Mouse (Mus musculus) limb, embryonic 13.5 days (tissue): ENCODE results near the gene Gm43518. TPM values are rescaled to one million over a fixed set of nuclear protein-coding genes. Genes with fewer than 3 reads are reported as not detected.
A peak's percentile ranks its signal among the peaks of the same experiment; 100 is the strongest.

Source experiments
- ATAC-seq: fragments of 200-750 bp; cut with Nextera tagmentation; 2 replicates; pipeline ENCODE4 v1.8.0; 2017; ENCODE audit warnings: low read depth, moderate number of reproducible peaks, moderate TSS enrichment; ENCODE audit not compliant: low FRiP score
- H3K27ac ChIP-seq: fragments of 300-500 bp; sonication (generic); 2 replicates; pipeline ENCODE4 v1.5.1; 2015; ENCODE audit warnings: inconsistent platforms, mild to moderate bottlenecking, moderate library complexity
- H3K27me3 ChIP-seq: fragments of 300-500 bp; sonication (generic); 2 replicates; pipeline ENCODE4 v1.6.1; 2015; ENCODE audit warnings: mild to moderate bottlenecking, inconsistent platforms
- H3K36me3 ChIP-seq: fragments of 300-500 bp; sonication (generic); 2 replicates; pipeline ENCODE4 v1.6.1; 2015; ENCODE audit warnings: inconsistent platforms, mild to moderate bottlenecking, moderate library complexity
- H3K4me1 ChIP-seq: fragments of 300-500 bp; sonication (generic); 2 replicates; pipeline ENCODE4 v1.6.1; 2015; ENCODE audit warnings: inconsistent platforms
- H3K4me2 ChIP-seq: fragments of 300-500 bp; sonication (generic); replicated peaks from 2 replicates; pipeline ENCODE4 v1.6.1; 2015; ENCODE audit warnings: inconsistent platforms, mild to moderate bottlenecking, moderate library complexity
- H3K4me3 ChIP-seq: fragments of 300-500 bp; sonication (generic); 2 replicates; pipeline ENCODE4 v1.5.1; 2015; ENCODE audit warnings: moderate library complexity, mild to moderate bottlenecking, inconsistent platforms
- H3K9ac ChIP-seq: fragments of 300-500 bp; sonication (generic); 2 replicates; pipeline ENCODE4 v1.6.1; 2015; ENCODE audit warnings: mild to moderate bottlenecking, inconsistent platforms
- H3K9me3 ChIP-seq: fragments of 300-500 bp; sonication (generic); 2 replicates; pipeline ENCODE4 v1.6.1; 2016; ENCODE audit warnings: inconsistent platforms
- WGBS: fragments of 180-500 bp; shearing (Covaris S2); methylation state at CpG from one replicate; pipeline ENCODE4 v1.1.7; 2015; 5-methylcytosine and 5-hydroxymethylcytosine counted together
- polyA plus RNA-seq: library from polyadenylated mRNA; unstranded; fragments of >200 nt; fragmentation: Nextera tagmentation; extraction: Ambion mirVana; gene quantifications from 2 replicates; pipeline ENCODE4 v1.2.1, GENCODE M21; 2015

Gene Gm43518
- polyA plus RNA-seq, 1 experiment from 2014 or later: 4.1 TPM

DNA sequence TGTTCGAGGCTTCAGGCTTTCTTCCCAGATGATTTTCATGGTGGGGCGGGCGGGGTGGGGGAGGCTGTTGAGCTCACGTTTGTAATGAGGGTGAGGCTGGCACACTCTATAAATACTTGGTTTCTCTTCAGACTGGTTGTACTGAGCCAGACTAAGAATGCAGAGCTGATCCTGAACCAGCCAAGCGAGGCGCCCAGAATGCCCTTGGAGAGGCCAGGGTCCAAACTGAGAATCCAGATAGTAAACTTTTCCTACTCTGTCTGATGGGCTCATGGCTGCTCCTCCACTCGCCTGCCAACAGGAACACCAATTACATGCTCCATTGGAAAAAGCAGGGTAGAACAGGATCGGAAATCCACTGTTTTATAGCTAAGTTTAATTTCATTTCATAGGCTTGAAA lies 42.0 kb downstream of the Gm43518 start:
- no peak overlapping the region for H3K4me2 ChIP-seq
- H3K4me3 ChIP-seq: no peak overlapping the region
- H3K4me1 ChIP-seq: no peaks in the 10 kb centered on the region
- no peak for ATAC-seq
- no peaks in the 10 kb centered on the region for H3K9me3 ChIP-seq
- H3K27ac ChIP-seq: no peak overlapping the region
- peaks cover 13% of the 10 kb centered on the region for H3K27me3 ChIP-seq
- 72% methylated on average over 8 of the region's 8 CpGs for WGBS
- no peaks in the 10 kb centered on the region for H3K36me3 ChIP-seq
- H3K9ac ChIP-seq: no peak overlapping the region

DNA sequence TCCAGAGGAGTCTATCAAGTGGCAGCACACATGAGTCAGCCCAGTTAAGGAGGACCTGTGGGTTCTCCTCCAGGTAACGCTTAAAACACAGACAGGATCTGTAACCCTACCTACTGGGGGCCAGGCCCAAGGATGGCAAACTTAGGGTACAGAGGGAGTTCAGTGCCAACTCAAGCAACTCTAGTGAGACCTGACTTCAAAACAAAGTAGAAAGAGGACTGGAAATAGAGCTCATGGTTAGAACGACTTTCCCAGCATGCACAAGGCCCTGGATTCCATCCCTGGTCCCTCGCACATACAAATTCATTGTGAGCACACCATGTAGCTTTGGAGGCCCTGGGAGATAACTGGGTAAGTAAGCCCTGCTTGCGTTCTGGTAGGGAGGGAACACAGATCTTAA lies 43.4 kb downstream of the Gm43518 start:
- Histone ChIP-seq H3K36me3 (no peaks in the 10 kb centered on the region), H3K4me2 (no peak overlapping the region), H3K9ac (no peak overlapping the region), H3K4me3 (no peak overlapping the region), H3K27me3 (peaks cover 24% of the 10 kb centered on the region), H3K27ac (no peak overlapping the region), H3K4me1 (peaks cover 8% of the 10 kb centered on the region), H3K9me3 (no peaks in the 10 kb centered on the region)
- ATAC-seq: no peak
- whole genome bisulfite sequencing: 82% methylated on average over 4 of the region's 4 CpGs

DNA sequence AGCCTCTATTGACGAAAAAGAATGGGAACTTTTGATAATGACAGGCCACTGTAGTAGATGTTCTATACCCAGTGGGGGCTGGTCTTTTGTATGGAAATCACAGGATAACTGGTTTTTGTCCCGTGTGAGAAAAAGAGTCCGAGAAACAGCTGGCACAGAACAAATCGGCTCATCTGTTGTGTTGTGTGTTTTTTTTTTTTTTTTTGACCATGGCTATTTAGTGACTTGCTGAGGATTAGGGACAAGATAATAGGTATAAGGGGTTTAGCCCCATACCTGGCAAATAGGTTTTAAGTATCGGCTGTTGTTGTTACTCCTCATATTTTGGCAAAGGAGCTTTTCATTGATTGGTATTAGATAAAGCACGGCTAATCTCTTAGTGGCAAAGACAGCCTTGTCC lies 45.2 kb downstream of the Gm43518 start:
- H3K4me1 ChIP-seq: peaks cover 17% of the 10 kb centered on the region
- 74% methylated on average over 6 of the region's 6 CpGs for WGBS
- no peaks in the 10 kb centered on the region for H3K36me3 ChIP-seq
- no peak overlapping the region for H3K4me2 ChIP-seq
- H3K27ac ChIP-seq: no peak overlapping the region
- no peaks in the 10 kb centered on the region for H3K9me3 ChIP-seq
- peaks cover 35% of the 10 kb centered on the region for H3K27me3 ChIP-seq
- H3K4me3 ChIP-seq: no peak overlapping the region
- H3K9ac ChIP-seq: no peak overlapping the region
- ATAC-seq: no peak

DNA sequence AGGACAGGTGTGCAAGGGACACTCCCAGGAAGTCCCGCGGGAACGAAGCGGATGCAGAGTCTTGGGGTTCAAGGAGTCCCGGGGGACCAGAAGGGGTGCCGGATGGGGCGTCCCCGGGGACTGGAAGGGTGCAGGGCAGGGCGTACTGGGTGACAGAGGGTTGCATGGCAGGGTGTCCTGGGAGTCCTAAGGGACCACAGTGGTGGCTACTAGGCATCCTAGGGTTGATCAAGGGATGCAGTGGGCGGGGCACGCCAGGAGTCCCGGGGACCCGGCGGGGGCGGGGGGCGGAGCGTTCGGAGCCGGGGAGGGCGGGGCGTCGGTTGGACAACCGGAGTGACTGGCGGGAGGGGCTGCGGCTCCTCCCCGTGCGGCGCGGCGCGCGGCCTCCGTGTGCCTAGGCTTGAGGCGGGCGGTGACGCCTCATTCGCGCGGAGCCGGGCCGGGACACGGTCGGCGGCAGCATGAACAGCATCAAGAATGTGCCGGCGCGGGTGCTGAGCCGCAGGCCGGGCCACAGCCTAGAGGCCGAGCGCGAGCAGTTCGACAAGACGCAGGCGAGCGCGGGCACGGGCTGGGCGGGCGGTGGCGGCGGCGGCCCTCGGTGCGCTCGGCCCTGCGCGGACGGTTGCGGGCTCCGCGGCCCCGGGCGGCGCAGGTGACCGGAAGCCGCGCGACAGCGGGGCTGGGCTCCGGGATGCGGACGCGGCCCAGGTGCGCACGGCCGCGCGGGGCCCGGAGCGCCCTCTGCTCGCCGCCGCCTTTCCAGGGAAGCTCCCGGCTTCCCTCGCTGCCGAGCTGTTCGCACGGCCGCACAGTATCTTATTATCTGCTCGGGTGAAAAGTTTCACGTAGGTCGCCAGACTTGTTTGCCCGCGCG lies 46.3 kb downstream of the Gm43518 start, which contains the start of gene Hip1r:
Gene Hip1r (plus strand): TSS at position 330 of the 880 bp plus-strand sequence.
- H3K27ac ChIP-seq: no peak within 1 kb of the TSS
- peaks cover 21% of the 10 kb centered on the region for H3K4me1 ChIP-seq
- no peaks in the 10 kb centered on the region for H3K36me3 ChIP-seq
- H3K9me3 ChIP-seq: no peaks in the 10 kb centered on the region
- H3K4me2 ChIP-seq: peak within 1 kb of the TSS; percentile 89
- peak; percentile 79 for ATAC-seq
- H3K9ac ChIP-seq: peak within 1 kb of the TSS; percentile 80
- H3K4me3 ChIP-seq: peak within 1 kb of the TSS; percentile 74
- peaks cover 35% of the 10 kb centered on the region for H3K27me3 ChIP-seq
- under 1% methylated on average over 94 of the region's 106 CpGs for WGBS

DNA sequence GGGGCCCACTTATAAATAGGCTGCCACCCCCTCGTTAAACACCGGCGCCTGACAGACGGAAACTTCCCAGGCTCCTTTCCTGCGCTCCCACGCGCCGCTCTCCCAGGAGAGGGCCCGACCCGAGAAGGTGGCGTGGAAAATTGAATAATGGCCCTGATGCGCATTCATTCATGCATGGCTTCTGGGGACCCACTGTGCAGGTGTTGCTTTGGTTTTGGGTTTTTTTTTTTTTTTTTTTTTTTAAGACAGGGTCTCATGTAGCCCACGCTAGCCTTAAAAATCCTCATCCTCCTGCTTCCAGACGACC lies 46.9 kb downstream of the Gm43518 start:
- peak overlapping the region; percentile 89 for H3K4me2 ChIP-seq
- peaks cover 21% of the 10 kb centered on the region for H3K4me1 ChIP-seq
- H3K36me3 ChIP-seq: no peaks in the 10 kb centered on the region
- no peak overlapping the region for H3K27ac ChIP-seq
- peak overlapping the region; percentile 74 for H3K4me3 ChIP-seq
- ATAC-seq: no peak
- peaks cover 35% of the 10 kb centered on the region for H3K27me3 ChIP-seq
- WGBS: 1% methylated on average over 14 of the region's 14 CpGs
- H3K9ac ChIP-seq: peak overlapping the region; percentile 80
- no peaks in the 10 kb centered on the region for H3K9me3 ChIP-seq

DNA sequence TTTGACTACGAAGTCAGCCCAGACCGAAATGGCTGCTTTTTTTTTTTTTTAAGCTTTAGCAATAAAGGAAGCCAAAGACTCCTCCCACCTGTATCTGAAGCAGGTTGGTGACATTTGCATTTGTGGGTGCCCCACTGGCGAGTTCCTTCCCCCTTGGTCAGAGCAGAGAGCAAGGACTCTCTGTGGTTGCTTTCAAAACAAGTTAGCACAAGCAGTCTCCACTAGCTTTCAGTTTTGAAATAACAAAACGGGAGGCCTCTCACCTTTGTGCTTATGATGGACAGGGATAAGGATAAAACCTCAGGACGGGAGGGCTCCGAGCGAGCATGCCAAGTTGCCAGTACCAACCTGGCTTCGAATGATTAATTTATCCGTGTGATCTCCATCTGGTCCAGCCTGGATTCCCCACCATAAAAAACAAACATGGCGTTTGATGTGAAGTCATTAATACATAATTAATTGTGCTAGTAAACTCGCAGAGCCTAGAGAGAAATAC lies 47.4 kb downstream of the Gm43518 start:
- Histone ChIP-seq H3K27me3 (peaks cover 35% of the 10 kb centered on the region), H3K36me3 (no peaks in the 10 kb centered on the region), H3K4me2 (peak overlapping the region; percentile 89), H3K9ac (no peak overlapping the region), H3K4me1 (peaks cover 26% of the 10 kb centered on the region), H3K27ac (no peak overlapping the region), H3K4me3 (peak overlapping the region; percentile 74), H3K9me3 (no peaks in the 10 kb centered on the region)
- WGBS: 20% methylated on average over 11 of the region's 11 CpGs
- no peak for ATAC-seq

DNA sequence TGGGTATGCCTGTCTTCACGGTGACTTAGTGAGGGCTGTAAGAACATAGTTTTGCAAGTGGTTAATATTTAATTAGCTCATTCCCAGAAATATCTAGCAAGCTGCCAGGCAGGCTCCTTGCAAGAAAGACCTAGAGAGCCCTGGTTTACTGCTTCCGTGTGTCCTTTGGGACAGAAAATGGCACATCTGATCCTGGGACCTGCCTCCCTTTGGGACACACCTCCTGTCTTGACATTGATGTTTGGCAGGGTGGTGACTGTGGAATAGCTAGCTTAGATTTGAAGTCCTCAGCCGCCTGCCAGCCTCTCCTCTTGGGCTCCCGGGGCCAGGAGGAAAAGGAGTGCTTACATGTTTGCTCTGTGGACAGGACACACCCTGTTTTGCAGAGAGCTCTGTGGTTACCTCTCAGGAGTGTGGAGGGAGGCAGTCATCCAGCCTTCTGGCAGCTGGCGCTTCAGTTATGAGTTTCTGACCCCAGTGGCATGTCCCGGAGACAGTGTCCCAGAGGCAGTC lies 48.5 kb downstream of the Gm43518 start:
- 64% methylated on average over 6 of the region's 6 CpGs for WGBS
- no peak for ATAC-seq
- Histone ChIP-seq H3K4me3 (no peak overlapping the region), H3K9me3 (no peaks in the 10 kb centered on the region), H3K9ac (no peak overlapping the region), H3K27me3 (peaks cover 32% of the 10 kb centered on the region), H3K27ac (no peak overlapping the region), H3K4me2 (no peak overlapping the region; the same call in 1 of the 2 replicates), H3K4me1 (peaks cover 31% of the 10 kb centered on the region), H3K36me3 (no peaks in the 10 kb centered on the region)

GRCm38 (mm10) chr5:123977231-123977630 lies 50.0 kb downstream of the Gm43518 start:
- no peaks in the 10 kb centered on the region for H3K36me3 ChIP-seq
- H3K4me2 ChIP-seq: no peak overlapping the region
- peaks cover 31% of the 10 kb centered on the region for H3K4me1 ChIP-seq
- 18% methylated on average over 3 of the region's 3 CpGs for WGBS
- peaks cover 32% of the 10 kb centered on the region for H3K27me3 ChIP-seq
- H3K9ac ChIP-seq: no peak overlapping the region
- H3K4me3 ChIP-seq: no peak overlapping the region
- no peaks in the 10 kb centered on the region for H3K9me3 ChIP-seq
- ATAC-seq: no peak
- no peak overlapping the region for H3K27ac ChIP-seq

- WGBS: 82% methylated on average over 5 of the region's 5 CpGs
- H3K36me3 ChIP-seq: no peaks in the 10 kb centered on the region
- H3K27ac ChIP-seq: no peak overlapping the region
- no peak overlapping the region for H3K4me3 ChIP-seq
- no peak for ATAC-seq
- peaks cover 31% of the 10 kb centered on the region for H3K4me1 ChIP-seq
- H3K4me2 ChIP-seq: no peak overlapping the region
- H3K27me3 ChIP-seq: peaks cover 26% of the 10 kb centered on the region
- no peak overlapping the region for H3K9ac ChIP-seq
- H3K9me3 ChIP-seq: no peaks in the 10 kb centered on the region
Measured at GRCm38 (mm10) chr5:123978131-123978530, 50.9 kb downstream of the Gm43518 start.

- no peak for ATAC-seq
Measured at GRCm38 (mm10) chr5:123979221-123979979, 52.2 kb downstream of the Gm43518 start.

GRCm38 (mm10) chr5:123979980-123980369 lies 52.8 kb downstream of the Gm43518 start:
- peaks cover 24% of the 10 kb centered on the region for H3K4me1 ChIP-seq
- H3K9ac ChIP-seq: no peak overlapping the region
- no peak for ATAC-seq
- WGBS: 50% methylated on average over 4 of the region's 4 CpGs
- H3K27ac ChIP-seq: no peak overlapping the region
- no peaks in the 10 kb centered on the region for H3K36me3 ChIP-seq
- no peak overlapping the region for H3K4me2 ChIP-seq
- H3K9me3 ChIP-seq: no peaks in the 10 kb centered on the region
- H3K4me3 ChIP-seq: no peak overlapping the region
- H3K27me3 ChIP-seq: peaks cover 16% of the 10 kb centered on the region

More at GRCm38 (mm10) chr5:123979221-123979979, 52.2 kb downstream of the Gm43518 start:
- Histone ChIP-seq H3K9ac (no peak overlapping the region), H3K4me3 (no peak overlapping the region), H3K9me3 (no peaks in the 10 kb centered on the region), H3K27ac (no peak overlapping the region), H3K4me2 (no peak overlapping the region), H3K27me3 (peaks cover 22% of the 10 kb centered on the region), H3K4me1 (peaks cover 30% of the 10 kb centered on the region), H3K36me3 (no peaks in the 10 kb centered on the region)
- 63% methylated on average over 18 of the region's 18 CpGs for WGBS
